Mouse (Mus musculus): ENCODE data around the gene Xlr3b. TPM values are rescaled to one million over a fixed set of nuclear protein-coding genes. Genes with fewer than 3 reads are reported as not detected.

Xlr3b gene
- polyA plus RNA-seq (2015; fragmentation: Illumina TruSeq; extraction: RNeasy Lipid Tissue Mini Kit (QIAGEN cat#74804); ENCODE audit: low read depth, low replicate concordance): 1.9 TPM

GRCm38 (mm10) chrX:73191934-73192333 is at the start of gene Xlr3b:
Gene Xlr3b (plus strand): TSS chrX:73192207.

GRCm38 (mm10) chrX:73148496-73148895 is 43.5 kb upstream of the Xlr3b start, which contains the start of gene Xlr5b:
Gene Xlr5b (plus strand): TSS chrX:73148796.

GRCm38 (mm10) chrX:73149350-73149749 is 42.7 kb upstream of the Xlr3b start, which contains the start of gene DXBay18:
Gene DXBay18 (minus strand): TSS chrX:73149450.

GRCm38 (mm10) chrX:73176889-73177288 is 15.1 kb upstream of the Xlr3b start, which contains the start of gene Spin2d:
Gene Spin2d (minus strand): TSS chrX:73176989.

GRCm38 (mm10) chrX:73213819-73214564 is 22.0 kb downstream of the Xlr3b start, which contains the start of gene Xlr4b:
Gene Xlr4b (plus strand): TSS chrX:73214333.

DNA sequence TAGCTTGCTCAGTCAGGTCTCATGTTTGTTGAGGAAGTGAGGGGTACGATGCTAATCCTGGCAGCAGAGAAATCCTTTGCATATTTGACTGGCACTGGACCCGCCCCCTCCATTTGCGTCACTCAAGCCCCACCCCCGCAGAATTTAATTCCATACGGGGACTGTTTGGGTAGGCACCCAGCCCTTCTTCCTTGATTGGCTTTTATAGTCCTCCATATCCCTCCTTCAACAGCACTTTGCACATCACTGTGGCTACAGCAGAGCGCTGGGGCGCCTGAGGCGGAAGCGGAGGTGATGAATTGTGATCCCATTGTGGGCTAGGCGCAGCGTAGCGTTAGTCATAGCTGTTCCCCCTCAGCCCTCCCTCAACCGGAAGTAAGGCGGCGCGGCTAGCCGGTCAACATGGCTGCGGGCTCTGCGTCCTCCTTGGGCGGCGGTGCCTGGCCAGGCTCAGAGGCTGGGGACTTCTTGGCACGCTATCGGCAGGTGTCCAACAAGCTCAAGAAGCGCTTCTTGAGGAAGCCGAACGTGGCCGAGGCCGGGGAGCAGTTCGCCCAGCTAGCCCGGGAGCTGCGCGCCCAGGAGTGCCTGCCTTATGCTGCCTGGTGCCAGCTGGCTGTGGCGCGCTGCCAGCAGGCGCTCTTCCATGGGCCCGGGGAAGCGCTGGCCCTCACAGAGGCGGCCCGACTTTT is 36.1 kb downstream of the Xlr3b start, which contains the start of gene F8a:
Gene F8a, plus strand, starts transcription at position 378 of the 692 bp plus-strand sequence.

GRCm38 (mm10) chrX:73242821-73243325 is 50.9 kb downstream of the Xlr3b start, which contains the start of gene Xlr4c:
Gene Xlr4c (minus strand): TSS chrX:73243130.

Other genes starting within 250 kb of the Xlr3b start
- 1.7 TPM for gene Zfp185, start 204.9 kb upstream of the Xlr3b start, polyA plus RNA-seq (2015; fragmentation: Illumina TruSeq; extraction: RNeasy Lipid Tissue Mini Kit (QIAGEN cat#74804); ENCODE audit: low read depth, low replicate concordance)
- 0.19 TPM for gene Pnma5, start 155.1 kb upstream of the Xlr3b start, polyA plus RNA-seq (2015; fragmentation: Illumina TruSeq; extraction: RNeasy Lipid Tissue Mini Kit (QIAGEN cat#74804); ENCODE audit: low read depth, low replicate concordance)
- 13.7 TPM for gene Pnma3, start 127.4 kb upstream of the Xlr3b start, polyA plus RNA-seq (2015; fragmentation: Illumina TruSeq; extraction: RNeasy Lipid Tissue Mini Kit (QIAGEN cat#74804); ENCODE audit: low read depth, low replicate concordance)
- gene Xlr4a, start 109.7 kb upstream of the Xlr3b start, polyA plus RNA-seq (2015; fragmentation: Illumina TruSeq; extraction: RNeasy Lipid Tissue Mini Kit (QIAGEN cat#74804); ENCODE audit: low read depth, low replicate concordance): not detected
- gene Xlr3a, start 95.1 kb upstream of the Xlr3b start, polyA plus RNA-seq (2015; fragmentation: Illumina TruSeq; extraction: RNeasy Lipid Tissue Mini Kit (QIAGEN cat#74804); ENCODE audit: low read depth, low replicate concordance): 2.1 TPM
- not detected for gene Gm14685, start 75.2 kb upstream of the Xlr3b start, polyA plus RNA-seq (2015; fragmentation: Illumina TruSeq; extraction: RNeasy Lipid Tissue Mini Kit (QIAGEN cat#74804); ENCODE audit: low read depth, low replicate concordance)
- not detected for gene Xlr5b, start 43.4 kb upstream of the Xlr3b start, polyA plus RNA-seq (2015; fragmentation: Illumina TruSeq; extraction: RNeasy Lipid Tissue Mini Kit (QIAGEN cat#74804); ENCODE audit: low read depth, low replicate concordance)
- 0.70 TPM for gene DXBay18, start 42.8 kb upstream of the Xlr3b start, polyA plus RNA-seq (2015; fragmentation: Illumina TruSeq; extraction: RNeasy Lipid Tissue Mini Kit (QIAGEN cat#74804); ENCODE audit: low read depth, low replicate concordance)
- gene Spin2d, start 15.2 kb upstream of the Xlr3b start, polyA plus RNA-seq (2015; fragmentation: Illumina TruSeq; extraction: RNeasy Lipid Tissue Mini Kit (QIAGEN cat#74804); ENCODE audit: low read depth, low replicate concordance): not detected
- gene Xlr4b, start 22.1 kb downstream of the Xlr3b start, polyA plus RNA-seq (2015; fragmentation: Illumina TruSeq; extraction: RNeasy Lipid Tissue Mini Kit (QIAGEN cat#74804); ENCODE audit: low read depth, low replicate concordance): 0.74 TPM
- 14.6 TPM for gene F8a, start 36.1 kb downstream of the Xlr3b start, polyA plus RNA-seq (2015; fragmentation: Illumina TruSeq; extraction: RNeasy Lipid Tissue Mini Kit (QIAGEN cat#74804); ENCODE audit: low read depth, low replicate concordance)
- gene Xlr4c, start 50.9 kb downstream of the Xlr3b start, polyA plus RNA-seq (2015; fragmentation: Illumina TruSeq; extraction: RNeasy Lipid Tissue Mini Kit (QIAGEN cat#74804); ENCODE audit: low read depth, low replicate concordance): not detected
- gene Xlr3c, start 73.2 kb downstream of the Xlr3b start, polyA plus RNA-seq (2015; fragmentation: Illumina TruSeq; extraction: RNeasy Lipid Tissue Mini Kit (QIAGEN cat#74804); ENCODE audit: low read depth, low replicate concordance): not detected
- gene Xlr5a, start 100.8 kb downstream of the Xlr3b start, polyA plus RNA-seq (2015; fragmentation: Illumina TruSeq; extraction: RNeasy Lipid Tissue Mini Kit (QIAGEN cat#74804); ENCODE audit: low read depth, low replicate concordance): not detected
- gene Xlr5c, start 100.8 kb downstream of the Xlr3b start, polyA plus RNA-seq (2015; fragmentation: Illumina TruSeq; extraction: RNeasy Lipid Tissue Mini Kit (QIAGEN cat#74804); ENCODE audit: low read depth, low replicate concordance): not detected
- gene Gm45015, start 144.6 kb downstream of the Xlr3b start, polyA plus RNA-seq (2015; fragmentation: Illumina TruSeq; extraction: RNeasy Lipid Tissue Mini Kit (QIAGEN cat#74804); ENCODE audit: low read depth, low replicate concordance): not detected
- gene Zfp275, start 150.4 kb downstream of the Xlr3b start, polyA plus RNA-seq (2015; fragmentation: Illumina TruSeq; extraction: RNeasy Lipid Tissue Mini Kit (QIAGEN cat#74804); ENCODE audit: low read depth, low replicate concordance): 13.9 TPM
- gene Gm18336, start 206.5 kb downstream of the Xlr3b start, polyA plus RNA-seq (2015; fragmentation: Illumina TruSeq; extraction: RNeasy Lipid Tissue Mini Kit (QIAGEN cat#74804); ENCODE audit: low read depth, low replicate concordance): 0.19 TPM
- 2.3 TPM for gene Zfp92, start 218.9 kb downstream of the Xlr3b start, polyA plus RNA-seq (2015; fragmentation: Illumina TruSeq; extraction: RNeasy Lipid Tissue Mini Kit (QIAGEN cat#74804); ENCODE audit: low read depth, low replicate concordance)
- not detected for gene Trex2, start 243.1 kb downstream of the Xlr3b start, polyA plus RNA-seq (2015; fragmentation: Illumina TruSeq; extraction: RNeasy Lipid Tissue Mini Kit (QIAGEN cat#74804); ENCODE audit: low read depth, low replicate concordance)